Mouse (Mus musculus) myocyte (in vitro differentiated cells): ENCODE measurements around the gene Insrr.

Experiments used
- CEBPB ChIP-seq: IDR thresholded peaks from 2 replicates; pipeline ENCODE4 v1.6.1; 2011; ENCODE audit warnings: mild to moderate bottlenecking, moderate library complexity; ENCODE audit not compliant: poor library complexity, insufficient read depth, severe bottlenecking
- E2F4 ChIP-seq: IDR thresholded peaks from one replicate; pipeline ENCODE4 v1.6.1; 2011; ENCODE audit warnings: mild to moderate bottlenecking, control low read depth, moderate library complexity; ENCODE audit not compliant: insufficient read depth
- MAX ChIP-seq: IDR thresholded peaks from one replicate; pipeline ENCODE4 v1.6.1; 2011; ENCODE audit warnings: low read depth, mild to moderate bottlenecking, control low read depth
- MYOD1 ChIP-seq, 3 experiments: IDR thresholded peaks; one replicate each; pipeline ENCODE4 v1.6.1; 2011; ENCODE audit warnings: control low read depth in 2 of 3, low read depth in 2 of 3, mild to moderate bottlenecking in 2 of 3, moderate library complexity in 1 of 3; ENCODE audit not compliant: insufficient read length in 2 of 3, control insufficient read depth in 1 of 3
- MYOG ChIP-seq, 3 experiments: IDR thresholded peaks; one replicate each; pipeline ENCODE4 v1.6.1; 2011; ENCODE audit warnings: control low read depth in 2 of 3, low read depth in 2 of 3, mild to moderate bottlenecking in 2 of 3; ENCODE audit not compliant: insufficient read length in 2 of 3, control insufficient read depth in 1 of 3, insufficient read depth in 1 of 3
- POLR2A ChIP-seq: IDR thresholded peaks from one replicate; pipeline ENCODE4 v1.6.1; 2011; ENCODE audit warnings: low read depth, mild to moderate bottlenecking, control low read depth, moderate library complexity; ENCODE audit not compliant: insufficient read length
- POLR2AphosphoS2 ChIP-seq: IDR thresholded peaks from one replicate; pipeline ENCODE4 v1.6.1; 2011; ENCODE audit warnings: low read depth, control low read depth; ENCODE audit not compliant: insufficient read length
- SRF ChIP-seq: IDR thresholded peaks from one replicate; pipeline ENCODE4 v1.6.1; 2011; ENCODE audit warnings: low read depth; ENCODE audit not compliant: control insufficient read depth, insufficient read length
- TCF12 ChIP-seq: IDR thresholded peaks from one replicate; pipeline ENCODE4 v1.6.1; 2011; ENCODE audit warnings: mild to moderate bottlenecking, control low read depth; ENCODE audit not compliant: poor library complexity, insufficient read depth, severe bottlenecking
- TCF3 ChIP-seq: IDR thresholded peaks from one replicate; pipeline ENCODE4 v1.6.1; 2011; ENCODE audit warnings: low read depth, control low read depth; ENCODE audit not compliant: insufficient read length
- USF1 ChIP-seq: IDR thresholded peaks from one replicate; pipeline ENCODE4 v1.6.1; 2011; ENCODE audit warnings: low read depth, mild to moderate bottlenecking, control low read depth, moderate library complexity

DNA sequence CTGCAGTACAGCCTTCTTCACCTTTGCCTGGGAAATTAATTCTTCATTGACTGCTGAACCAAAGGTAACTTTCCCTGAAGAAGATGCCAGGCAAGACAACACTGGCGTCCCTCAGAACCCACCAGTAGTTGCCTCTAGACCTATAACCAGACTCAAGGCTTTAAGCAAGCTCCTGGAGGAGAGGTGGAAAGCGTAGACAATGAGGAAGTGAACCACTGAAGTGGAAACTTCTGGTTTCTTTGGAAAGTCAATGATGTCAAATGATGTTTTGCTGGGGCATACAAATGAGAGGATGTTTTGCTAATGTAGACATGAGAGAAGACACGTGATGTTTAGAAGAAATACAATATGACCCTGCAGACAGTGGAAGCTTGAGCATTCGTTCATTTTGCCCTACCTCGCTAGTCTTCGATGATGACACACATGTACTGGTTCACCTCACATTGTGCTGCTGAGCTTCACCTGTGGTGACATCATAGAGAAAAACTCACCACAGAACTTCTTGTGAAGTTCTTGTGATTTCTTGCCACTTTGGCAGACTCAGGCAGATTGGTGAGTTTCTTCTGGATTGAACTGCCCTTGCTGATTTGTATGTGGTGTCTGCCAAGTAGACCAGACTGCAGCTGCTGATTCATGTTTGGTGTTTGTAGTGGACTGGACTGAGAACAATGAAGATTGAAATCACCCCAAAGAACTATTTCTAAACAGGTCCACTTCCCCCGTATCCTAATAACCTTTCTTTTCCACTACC is 35.5 kb downstream of the Insrr start:
- TF ChIP-seq E2F4 (no peak), CEBPB (no peak), POLR2A (no peak), POLR2AphosphoS2 (no peak), USF1 (no peak), SRF (no peak), MYOD1 (IDR thresholded peaks at IDR 0.05; ENCODE audit: control insufficient read depth in 1 of 3, insufficient read length in 2 of 3, low read depth in 2 of 3) (no peak), MAX (no peak), TCF3 (no peak), TCF12 (no peak), MYOG (IDR thresholded peaks at IDR 0.05; ENCODE audit: control insufficient read depth in 1 of 3, insufficient read depth in 1 of 3, insufficient read length in 2 of 3, low read depth in 2 of 3) (no peak)
